Mouse (Mus musculus) kidney, postnatal 0 days (tissue): ENCODE measurements around the gene Tpcn2. TPM values are rescaled to one million over a fixed set of nuclear protein-coding genes. Genes with fewer than 3 reads are reported as not detected.
A peak's percentile ranks its signal among the peaks of the same experiment; 100 is the strongest.

Experiments
- ATAC-seq: fragments of 200-750 bp; cut with Nextera tagmentation; replicated peaks from 2 replicates; pipeline ENCODE4 v1.8.0; 2017; ENCODE audit warnings: low read depth, moderate number of reproducible peaks, moderate TSS enrichment, moderate library complexity; ENCODE audit not compliant: low FRiP score
- DNase-seq: peaks from one replicate; pipeline ENCODE4 v3.0.0-alpha.2; 2016; ENCODE audit warnings: low spot score
- H3K27ac ChIP-seq: fragments of 300-500 bp; sonication (generic); 2 replicates; pipeline ENCODE4 v1.5.1; 2014; ENCODE audit warnings: mild to moderate bottlenecking
- H3K27me3 ChIP-seq: fragments of 300-500 bp; sonication (generic); 2 replicates; pipeline ENCODE4 v1.6.1; 2014; ENCODE audit warnings: low read length, mixed read lengths; ENCODE audit not compliant: insufficient read depth
- H3K36me3 ChIP-seq: fragments of 300-500 bp; sonication (generic); 2 replicates; pipeline ENCODE4 v1.6.1; 2014; ENCODE audit warnings: low read length, mixed read lengths; ENCODE audit not compliant: insufficient read depth
- H3K4me1 ChIP-seq: fragments of 300-500 bp; sonication (generic); replicated peaks from 2 replicates; pipeline ENCODE4 v1.6.1; 2014; ENCODE audit warnings: antibody characterized with exemption, low read length, mixed read lengths; ENCODE audit not compliant: insufficient read depth
- H3K4me2 ChIP-seq: fragments of 300-500 bp; sonication (generic); 2 replicates; pipeline ENCODE4 v1.6.1; 2014; ENCODE audit warnings: mild to moderate bottlenecking, low read length, moderate library complexity, mixed read lengths
- H3K4me3 ChIP-seq: fragments of 300-500 bp; sonication (generic); replicated peaks from 2 replicates; pipeline ENCODE4 v1.5.1; 2014; ENCODE audit warnings: low read depth, low read length
- H3K9ac ChIP-seq: fragments of 300-500 bp; sonication (generic); 2 replicates; pipeline ENCODE4 v1.6.1; 2014; ENCODE audit warnings: low read depth, low read length
- H3K9me3 ChIP-seq: fragments of 300-500 bp; sonication (generic); replicated peaks from 2 replicates; pipeline ENCODE4 v1.6.1; 2016; ENCODE audit warnings: low read length, inconsistent platforms, mixed read lengths
- CTCF ChIP-seq: IDR thresholded peaks from 2 replicates; pipeline ENCODE4 v1.5.1; 2016; ENCODE audit warnings: antibody characterized with exemption, low read depth, mild to moderate bottlenecking, moderate library complexity
- WGBS: fragments of 180-500 bp; shearing (Covaris S2); extraction: QIAGEN DNeasy Blood & Tissue Kit; methylation state at CpG from one replicate; pipeline ENCODE4 v1.1.7; 2014; 5-methylcytosine and 5-hydroxymethylcytosine counted together
- polyA plus RNA-seq: library from polyadenylated mRNA; unstranded; fragments of >200 nt; fragmentation: Nextera tagmentation; extraction: Ambion mirVana; gene quantifications from 2 replicates; pipeline ENCODE4 v1.2.1, GENCODE M21; 2015

Tpcn2 gene
- polyA plus RNA-seq, 1 experiment from 2014 or later, result 7.7 TPM

- H3K27me3 ChIP-seq, result no peaks in the 10 kb centered on the region
Measured at GRCm38 (mm10) chr7:145291847-145292246, 8.0 kb upstream of the Tpcn2 start.

GRCm38 (mm10) chr7:145289302-145289701 lies 5.5 kb upstream of the Tpcn2 start:
- Histone ChIP-seq H3K9me3 (no peaks in the 10 kb centered on the region), H3K4me2 (no peak overlapping the region), H3K4me3 (no peak overlapping the region), H3K27ac (no peak overlapping the region), H3K27me3 (no peaks in the 10 kb centered on the region), H3K4me1 (no peaks in the 10 kb centered on the region), H3K9ac (no peak overlapping the region), H3K36me3 (no peaks in the 10 kb centered on the region)
- no peak for ATAC-seq
- DNase-seq, result peak; percentile 71
- TF ChIP-seq CTCF, result peak; percentile 70
- 22% methylated on average over 5 of the region's 5 CpGs for WGBS

More at GRCm38 (mm10) chr7:145291847-145292246, 8.0 kb upstream of the Tpcn2 start:
- Histone ChIP-seq H3K36me3 (no peaks in the 10 kb centered on the region), H3K27ac (no peak overlapping the region), H3K9ac (no peak overlapping the region), H3K4me3 (no peak overlapping the region), H3K4me2 (no peak overlapping the region), H3K9me3 (no peaks in the 10 kb centered on the region), H3K4me1 (no peaks in the 10 kb centered on the region)
- no peak for TF ChIP-seq CTCF
- 90% methylated on average over 2 of the region's 2 CpGs for WGBS
- DNase-seq (no peak), ATAC-seq (no peak)

GRCm38 (mm10) chr7:145287410-145287809 lies 3.6 kb upstream of the Tpcn2 start:
- TF ChIP-seq CTCF, result no peak
- H3K4me1 ChIP-seq, result peaks cover 10% of the 10 kb centered on the region; the same call in 1 of the 2 replicates
- H3K27ac ChIP-seq, result no peak overlapping the region
- H3K9me3 ChIP-seq, result no peaks in the 10 kb centered on the region
- H3K4me3 ChIP-seq, result no peak overlapping the region
- no peaks in the 10 kb centered on the region for H3K36me3 ChIP-seq
- WGBS, result 63% methylated on average over 6 of the region's 6 CpGs
- no peak for DNase-seq
- H3K9ac ChIP-seq, result no peak overlapping the region
- ATAC-seq, result no peak
- H3K4me2 ChIP-seq, result no peak overlapping the region
- H3K27me3 ChIP-seq, result no peaks in the 10 kb centered on the region

- H3K27ac ChIP-seq, result no peak overlapping the region
- no peak for DNase-seq
- no peaks in the 10 kb centered on the region for H3K9me3 ChIP-seq
- no peak for TF ChIP-seq CTCF
- no peak overlapping the region for H3K4me2 ChIP-seq
- H3K4me3 ChIP-seq, result no peak overlapping the region
- H3K36me3 ChIP-seq, result no peaks in the 10 kb centered on the region
- H3K9ac ChIP-seq, result no peak overlapping the region
- no peaks in the 10 kb centered on the region for H3K27me3 ChIP-seq
- ATAC-seq, result no peak
- peaks cover 19% of the 10 kb centered on the region; the same call in 1 of the 2 replicates for H3K4me1 ChIP-seq
- WGBS, result 87% methylated on average over 4 of the region's 4 CpGs
Measured at GRCm38 (mm10) chr7:145285476-145285875, 1.7 kb upstream of the Tpcn2 start.

- TF ChIP-seq CTCF, result no peak
- no peak for ATAC-seq
- Histone ChIP-seq H3K9me3 (no peaks in the 10 kb centered on the region), H3K27me3 (no peaks in the 10 kb centered on the region), H3K4me3 (no peak overlapping the region), H3K27ac (no peak overlapping the region), H3K4me2 (peak overlapping the region; percentile 80; the same call in 1 of the 2 replicates), H3K9ac (no peak overlapping the region), H3K4me1 (peaks cover 19% of the 10 kb centered on the region; the same call in 1 of the 2 replicates), H3K36me3 (peaks cover 8% of the 10 kb centered on the region; the same call in 1 of the 2 replicates)
- 35% methylated on average over 3 of the region's 3 CpGs for WGBS
- DNase-seq, result no peak
Measured at GRCm38 (mm10) chr7:145284293-145284692, 482 bp upstream of the Tpcn2 start.

GRCm38 (mm10) chr7:145283041-145283440 lies 770 bp downstream of the Tpcn2 start:
- no peak for TF ChIP-seq CTCF
- ATAC-seq, result no peak
- H3K9ac ChIP-seq, result peak overlapping the region; percentile 64
- H3K4me3 ChIP-seq, result peak overlapping the region; percentile 53
- H3K27me3 ChIP-seq, result no peaks in the 10 kb centered on the region
- 20% methylated on average over 4 of the region's 4 CpGs for WGBS
- peak overlapping the region; percentile 80 for H3K4me2 ChIP-seq
- H3K4me1 ChIP-seq, result peaks cover 19% of the 10 kb centered on the region; the same call in 1 of the 2 replicates
- DNase-seq, result no peak
- H3K27ac ChIP-seq, result no peak overlapping the region
- peaks cover 18% of the 10 kb centered on the region; the same call in 1 of the 2 replicates for H3K36me3 ChIP-seq
- H3K9me3 ChIP-seq, result no peaks in the 10 kb centered on the region

- no peak overlapping the region for H3K9ac ChIP-seq
- H3K27me3 ChIP-seq, result no peaks in the 10 kb centered on the region
- no peak for TF ChIP-seq CTCF
- DNase-seq, result no peak
- WGBS, result 68% methylated on average over 4 of the region's 4 CpGs
- no peaks in the 10 kb centered on the region for H3K9me3 ChIP-seq
- no peak overlapping the region for H3K4me3 ChIP-seq
- peaks cover 27% of the 10 kb centered on the region for H3K36me3 ChIP-seq
- H3K4me2 ChIP-seq, result 0 out of 2 replicates have a peak overlapping the region, but pooled peaks have one; percentile 21
- peaks cover 19% of the 10 kb centered on the region; the same call in 1 of the 2 replicates for H3K4me1 ChIP-seq
- H3K27ac ChIP-seq, result no peak overlapping the region
- no peak for ATAC-seq
Measured at GRCm38 (mm10) chr7:145281396-145281795, 2.4 kb downstream of the Tpcn2 start.
